Mouse (Mus musculus) kidney, postnatal 0 days (tissue): ENCODE results near the gene Arhgef39. TPM values are rescaled to one million over a fixed set of nuclear protein-coding genes. Genes with fewer than 3 reads are reported as not detected.

Source experiments
- ATAC-seq: fragments of 200-750 bp; cut with Nextera tagmentation; replicated peaks from 2 replicates; pipeline ENCODE4 v1.8.0; 2017; ENCODE audit warnings: low read depth, moderate number of reproducible peaks, moderate TSS enrichment, moderate library complexity; ENCODE audit not compliant: low FRiP score
- DNase-seq: peaks from one replicate; pipeline ENCODE4 v3.0.0-alpha.2; 2016; ENCODE audit warnings: low spot score
- H3K27ac ChIP-seq: fragments of 300-500 bp; sonication (generic); 2 replicates; pipeline ENCODE4 v1.5.1; 2014; ENCODE audit warnings: mild to moderate bottlenecking
- H3K27me3 ChIP-seq: fragments of 300-500 bp; sonication (generic); 2 replicates; pipeline ENCODE4 v1.6.1; 2014; ENCODE audit warnings: low read length, mixed read lengths; ENCODE audit not compliant: insufficient read depth
- H3K36me3 ChIP-seq: fragments of 300-500 bp; sonication (generic); 2 replicates; pipeline ENCODE4 v1.6.1; 2014; ENCODE audit warnings: low read length, mixed read lengths; ENCODE audit not compliant: insufficient read depth
- H3K4me1 ChIP-seq: fragments of 300-500 bp; sonication (generic); replicated peaks from 2 replicates; pipeline ENCODE4 v1.6.1; 2014; ENCODE audit warnings: antibody characterized with exemption, low read length, mixed read lengths; ENCODE audit not compliant: insufficient read depth
- H3K4me2 ChIP-seq: fragments of 300-500 bp; sonication (generic); 2 replicates; pipeline ENCODE4 v1.6.1; 2014; ENCODE audit warnings: mild to moderate bottlenecking, low read length, moderate library complexity, mixed read lengths
- H3K4me3 ChIP-seq: fragments of 300-500 bp; sonication (generic); replicated peaks from 2 replicates; pipeline ENCODE4 v1.5.1; 2014; ENCODE audit warnings: low read depth, low read length
- H3K9ac ChIP-seq: fragments of 300-500 bp; sonication (generic); 2 replicates; pipeline ENCODE4 v1.6.1; 2014; ENCODE audit warnings: low read depth, low read length
- H3K9me3 ChIP-seq: fragments of 300-500 bp; sonication (generic); replicated peaks from 2 replicates; pipeline ENCODE4 v1.6.1; 2016; ENCODE audit warnings: low read length, inconsistent platforms, mixed read lengths
- CTCF ChIP-seq: IDR thresholded peaks from 2 replicates; pipeline ENCODE4 v1.5.1; 2016; ENCODE audit warnings: antibody characterized with exemption, low read depth, mild to moderate bottlenecking, moderate library complexity
- WGBS: fragments of 180-500 bp; shearing (Covaris S2); extraction: QIAGEN DNeasy Blood & Tissue Kit; methylation state at CpG from one replicate; pipeline ENCODE4 v1.1.7; 2014; 5-methylcytosine and 5-hydroxymethylcytosine counted together
- polyA plus RNA-seq: library from polyadenylated mRNA; unstranded; fragments of >200 nt; fragmentation: Nextera tagmentation; extraction: Ambion mirVana; gene quantifications from 2 replicates; pipeline ENCODE4 v1.2.1, GENCODE M21; 2015

The Arhgef39 gene
- polyA plus RNA-seq, 1 experiment from 2014 or later: 15.4 TPM

DNA sequence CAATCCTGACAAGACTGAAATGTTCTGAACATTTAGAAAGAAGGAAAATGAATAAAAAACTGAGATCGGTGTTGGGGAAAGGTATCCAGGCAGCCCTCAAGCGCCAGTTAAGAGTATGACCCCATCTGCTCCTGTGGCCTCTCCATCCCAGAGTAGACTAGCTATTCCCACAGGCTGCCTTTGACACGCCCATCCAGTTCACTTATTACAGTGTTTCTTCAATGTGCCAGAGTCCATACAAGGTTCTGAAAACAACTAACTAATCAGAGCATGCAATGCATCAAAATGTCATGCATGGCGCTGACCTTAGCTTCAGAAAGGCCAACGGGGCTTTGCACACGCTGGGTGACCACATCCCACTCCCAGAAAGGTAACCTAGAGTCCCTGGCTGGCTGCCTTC, 4.0 kb upstream of the Arhgef39 start:
- no peak overlapping the region for H3K4me2 ChIP-seq
- 70% methylated on average over 6 of the region's 6 CpGs for WGBS
- no peak for DNase-seq

DNA sequence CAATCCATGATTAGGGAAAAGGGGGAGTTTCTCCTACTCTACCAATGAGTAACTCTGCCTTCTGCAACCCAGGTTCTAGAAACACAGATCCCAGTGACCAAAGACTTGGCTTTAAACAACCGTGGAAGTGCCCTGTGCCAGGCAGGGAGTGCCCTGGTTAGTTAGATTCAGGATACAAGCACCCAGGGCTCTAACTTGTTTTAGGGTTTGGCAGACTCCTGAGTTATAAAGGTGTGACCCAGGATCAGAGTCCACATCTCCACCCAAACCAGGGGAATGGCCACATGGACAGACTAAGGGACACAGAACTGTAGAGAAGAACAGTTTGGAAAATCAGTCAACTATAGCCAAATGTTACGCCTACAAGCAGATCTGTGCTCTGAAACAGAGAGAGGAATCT, 3.5 kb upstream of the Arhgef39 start:
- whole genome bisulfite sequencing: 69% methylated on average over 2 of the region's 2 CpGs
- ATAC-seq: no peak
- no peaks in the 10 kb centered on the region for H3K27me3 ChIP-seq

More for the DNA sequence above, 4.0 kb upstream of the Arhgef39 start:
- peak; percentile 46; the same call in 1 of the 2 replicates for ATAC-seq
- Histone ChIP-seq H3K9me3 (no peaks in the 10 kb centered on the region), H3K4me1 (0 out of 2 replicates have a peak, but pooled peaks cover 8% of the 10 kb centered on the region), H3K27ac (no peak overlapping the region), H3K36me3 (no peaks in the 10 kb centered on the region), H3K27me3 (no peaks in the 10 kb centered on the region), H3K4me3 (no peak overlapping the region), H3K9ac (no peak overlapping the region)
- no peak for TF ChIP-seq CTCF

DNA sequence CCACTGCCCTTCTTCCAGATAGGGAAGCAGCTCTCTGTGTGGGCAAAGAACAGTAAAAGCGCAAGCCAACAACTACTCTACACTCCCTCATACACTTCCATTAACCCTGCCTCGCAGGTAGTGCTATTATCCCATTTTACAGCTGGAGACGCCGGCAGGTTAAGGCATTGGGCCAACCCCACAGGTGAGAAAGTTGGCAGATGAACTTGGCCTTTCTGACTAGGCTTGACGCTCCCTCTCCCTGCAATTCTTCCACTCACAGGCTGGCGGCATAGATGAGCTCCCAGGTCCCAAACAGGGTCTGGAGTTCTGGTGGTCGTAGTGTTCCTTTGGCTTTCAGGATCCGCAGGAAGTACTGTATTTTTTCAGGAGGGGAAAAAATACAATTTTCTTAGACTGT, 512 bp downstream of the Arhgef39 start:
- H3K4me3 ChIP-seq: peak overlapping the region; percentile 45
- ATAC-seq: no peak
- H3K27ac ChIP-seq: peak overlapping the region; percentile 59; the same call in 1 of the 2 replicates
- peaks cover 15% of the 10 kb centered on the region for H3K36me3 ChIP-seq
- peak; percentile 53 for TF ChIP-seq CTCF
- H3K4me1 ChIP-seq: peaks cover 10% of the 10 kb centered on the region; the same call in 1 of the 2 replicates
- WGBS: 18% methylated on average over 8 of the region's 8 CpGs
- H3K27me3 ChIP-seq: no peaks in the 10 kb centered on the region
- no peaks in the 10 kb centered on the region for H3K9me3 ChIP-seq
- DNase-seq: peak; percentile 76
- H3K9ac ChIP-seq: peak overlapping the region; percentile 51
- peak overlapping the region; percentile 79 for H3K4me2 ChIP-seq

More for the DNA sequence above, 3.5 kb upstream of the Arhgef39 start:
- Histone ChIP-seq H3K4me3 (no peak overlapping the region), H3K27ac (no peak overlapping the region), H3K4me2 (no peak overlapping the region), H3K36me3 (no peaks in the 10 kb centered on the region), H3K4me1 (peaks cover 8% of the 10 kb centered on the region; the same call in 1 of the 2 replicates), H3K9me3 (no peaks in the 10 kb centered on the region), H3K9ac (no peak overlapping the region)
- no peak for DNase-seq
- no peak for TF ChIP-seq CTCF

DNA sequence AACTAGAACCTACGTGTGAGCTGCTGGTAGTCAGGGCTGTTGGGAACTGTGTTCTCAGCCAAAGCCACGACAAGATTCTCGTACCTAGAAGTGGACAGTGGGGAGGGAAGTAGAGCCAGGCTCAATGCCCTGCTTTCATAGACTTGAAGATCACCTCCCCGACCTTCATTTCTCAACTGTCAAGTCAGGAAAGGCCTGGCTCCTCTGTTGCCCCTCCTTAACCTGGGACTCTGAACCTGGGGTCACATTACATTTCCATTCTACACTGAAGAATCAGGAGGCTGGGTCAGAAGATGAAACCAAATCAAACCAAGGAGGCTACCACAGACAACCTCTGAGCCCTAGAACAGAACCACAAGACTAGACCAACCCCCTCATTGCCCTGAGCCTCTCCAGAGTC, 1.5 kb downstream of the Arhgef39 start:
- peaks cover 10% of the 10 kb centered on the region; the same call in 1 of the 2 replicates for H3K4me1 ChIP-seq

DNA sequence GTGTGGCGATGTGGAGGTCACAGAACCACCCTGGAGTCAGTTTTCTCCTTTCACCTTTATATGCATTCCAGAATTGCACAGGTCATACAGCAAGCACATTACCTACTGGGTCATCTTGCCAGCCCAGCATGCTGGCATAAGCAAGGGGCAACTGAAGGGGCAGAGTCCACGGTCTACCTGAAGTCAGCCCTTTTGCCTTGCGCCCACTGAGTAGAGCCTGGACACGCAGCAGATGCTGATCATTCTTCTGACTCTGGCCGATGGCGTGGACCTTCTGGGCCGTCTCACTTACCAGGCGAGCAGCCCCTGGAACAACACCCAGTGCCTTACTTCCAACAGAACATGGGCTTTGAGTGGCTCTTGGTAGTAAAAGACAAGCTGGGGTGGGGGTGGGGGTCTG, 2.1 kb downstream of the Arhgef39 start:
- H3K9ac ChIP-seq: no peak overlapping the region
- no peak for DNase-seq

More for the DNA sequence above, 1.5 kb downstream of the Arhgef39 start:
- ATAC-seq (no peak), DNase-seq (no peak)
- peaks cover 15% of the 10 kb centered on the region for H3K36me3 ChIP-seq
- TF ChIP-seq CTCF: no peak
- H3K27ac ChIP-seq: peak overlapping the region; percentile 62
- no peaks in the 10 kb centered on the region for H3K27me3 ChIP-seq
- 58% methylated on average over 4 of the region's 4 CpGs for WGBS
- no peak overlapping the region for H3K4me3 ChIP-seq
- peak overlapping the region; percentile 79 for H3K4me2 ChIP-seq
- no peaks in the 10 kb centered on the region for H3K9me3 ChIP-seq
- H3K9ac ChIP-seq: no peak overlapping the region

DNA sequence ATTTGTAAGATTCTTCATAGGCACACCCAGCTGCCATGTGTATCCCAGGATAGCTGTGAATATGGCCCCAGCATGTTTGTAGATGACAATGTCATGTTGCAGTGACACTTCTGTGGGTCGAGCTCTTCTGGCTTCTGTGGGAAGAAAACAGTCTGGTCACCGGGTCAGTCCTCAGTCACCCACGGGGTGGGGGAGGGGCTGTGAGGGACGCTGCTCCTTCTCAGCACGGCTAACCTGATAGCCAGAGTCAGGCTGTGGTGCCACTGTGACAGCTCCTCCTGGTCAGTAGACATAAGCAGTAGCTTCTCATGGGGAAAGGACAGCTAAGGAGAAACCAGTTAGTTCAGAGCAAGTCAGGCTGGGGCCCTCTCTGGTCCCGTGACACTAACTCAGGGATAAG, 2.9 kb downstream of the Arhgef39 start:
- no peaks in the 10 kb centered on the region for H3K9me3 ChIP-seq
- no peak overlapping the region for H3K27ac ChIP-seq
- H3K9ac ChIP-seq: no peak overlapping the region
- no peak for DNase-seq
- no peak for ATAC-seq
- no peaks in the 10 kb centered on the region for H3K27me3 ChIP-seq
- 49% methylated on average over 6 of the region's 6 CpGs for WGBS
- TF ChIP-seq CTCF: no peak
- peaks cover 10% of the 10 kb centered on the region; the same call in 1 of the 2 replicates for H3K4me1 ChIP-seq
- no peak overlapping the region for H3K4me3 ChIP-seq
- no peak overlapping the region for H3K4me2 ChIP-seq
- H3K36me3 ChIP-seq: peaks cover 15% of the 10 kb centered on the region

More for the DNA sequence above, 2.1 kb downstream of the Arhgef39 start:
- Histone ChIP-seq H3K4me2 (no peak overlapping the region), H3K36me3 (peaks cover 15% of the 10 kb centered on the region), H3K4me1 (peaks cover 10% of the 10 kb centered on the region; the same call in 1 of the 2 replicates), H3K27ac (peak overlapping the region; percentile 62), H3K4me3 (no peak overlapping the region), H3K27me3 (no peaks in the 10 kb centered on the region), H3K9me3 (no peaks in the 10 kb centered on the region)
- 89% methylated on average over 8 of the region's 8 CpGs for WGBS
- ATAC-seq: no peak
- TF ChIP-seq CTCF: no peak

DNA sequence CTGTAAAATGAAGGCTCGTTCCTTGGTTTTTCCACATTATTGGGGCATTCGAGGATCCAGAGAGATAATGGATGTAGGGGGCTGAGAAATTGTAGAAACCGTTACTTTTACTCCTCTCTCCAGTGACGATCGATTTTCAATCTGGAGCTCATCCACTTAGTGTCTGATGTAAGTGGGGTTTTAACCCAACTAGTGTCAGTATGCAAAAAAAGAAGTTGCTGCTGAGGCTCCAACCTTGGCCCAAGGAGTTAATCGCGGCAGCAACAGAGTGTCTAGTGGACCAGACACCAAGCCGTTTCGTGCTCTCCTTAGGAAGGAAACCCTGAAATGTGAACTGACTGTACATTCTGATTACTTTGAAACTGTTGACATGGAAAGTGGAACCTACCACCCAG, 5.7 kb downstream of the Arhgef39 start:
- Histone ChIP-seq H3K4me3 (peak overlapping the region; percentile 63), H3K9me3 (no peaks in the 10 kb centered on the region), H3K9ac (peak overlapping the region; percentile 56), H3K27ac (peak overlapping the region; percentile 71), H3K4me2 (peak overlapping the region; percentile 63), H3K27me3 (no peaks in the 10 kb centered on the region), H3K4me1 (peaks cover 10% of the 10 kb centered on the region; the same call in 1 of the 2 replicates), H3K36me3 (peaks cover 15% of the 10 kb centered on the region)
- 1% methylated on average over 9 of the region's 9 CpGs for whole genome bisulfite sequencing
- ATAC-seq (no peak), DNase-seq (peak; percentile 44)
- no peak for TF ChIP-seq CTCF
